Mouse (Mus musculus) large intestine, adult 2 months (tissue): Measurements from ENCODE around the gene Stam2. TPM values are rescaled to one million over a fixed set of nuclear protein-coding genes. Genes with fewer than 3 reads are reported as not detected.

Experiments used
- DNase-seq: peaks from one replicate; pipeline ENCODE4 v3.0.0-alpha.2; 2012; ENCODE audit warnings: low read depth, low spot score
- WGBS: fragments of 180-500 bp; shearing (Covaris S2); methylation state at CpG from one replicate; pipeline ENCODE4 v1.1.7; 2018; 5-methylcytosine and 5-hydroxymethylcytosine counted together
- polyA plus RNA-seq: library from polyadenylated mRNA; depleted of rRNA; stranded (reverse); fragments of >200 nt; gene quantifications from 2 replicates; pipeline ENCODE4 v1.2.3, GENCODE M21; 2012; rRNA removed

Gene Stam2
- polyA plus RNA-seq: 7.5 and 11.0 TPM in 2 replicates

DNA sequence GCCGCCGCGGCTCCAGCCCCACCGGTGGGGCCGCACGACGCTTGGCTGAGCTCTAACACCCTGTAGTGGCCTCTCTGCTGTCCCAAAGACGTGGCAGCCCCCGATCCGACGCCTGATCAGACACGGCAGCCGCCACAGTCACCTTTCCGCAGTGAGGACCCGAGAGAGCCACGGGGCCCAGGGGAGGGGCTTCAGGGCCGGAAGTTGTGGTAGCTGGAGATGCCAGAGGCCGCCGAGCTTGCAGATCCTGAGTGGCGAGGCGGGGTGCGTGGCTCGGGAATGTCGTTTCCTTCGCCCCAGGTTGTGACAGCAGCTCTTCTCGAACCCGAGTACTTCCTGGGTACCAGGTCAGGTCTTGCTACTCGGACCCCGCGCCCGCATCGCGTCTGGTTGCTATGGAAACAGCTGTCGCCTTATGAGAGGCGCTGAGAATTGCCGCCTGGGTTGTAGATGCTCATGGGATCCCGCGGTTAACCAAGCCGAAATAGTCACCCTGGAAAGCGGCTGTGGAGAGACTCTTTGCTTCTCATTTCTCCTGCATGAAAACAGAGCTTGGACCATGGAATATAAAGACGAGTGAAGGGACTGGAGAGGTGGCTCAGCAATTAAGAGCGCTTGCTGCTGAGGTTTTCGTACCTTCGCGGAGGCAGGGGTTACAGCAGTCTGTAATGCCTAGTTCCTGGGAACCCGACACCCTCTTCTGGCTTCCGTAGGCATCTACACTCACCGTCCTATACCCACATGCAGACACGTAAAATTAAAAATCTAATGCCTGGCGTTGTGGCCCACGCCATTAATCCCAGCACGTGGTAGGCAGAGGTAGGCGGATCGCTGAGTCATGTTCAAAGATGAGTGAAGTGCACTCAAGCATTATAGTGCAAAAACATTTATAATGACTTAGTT, at the start of gene Stam2:
TSS of gene Stam2 (minus strand) at position 26 of the 903 bp plus-strand sequence.
- WGBS: 6% methylated on average over 54 of the region's 54 CpGs
- DNase-seq: no peak

DNA sequence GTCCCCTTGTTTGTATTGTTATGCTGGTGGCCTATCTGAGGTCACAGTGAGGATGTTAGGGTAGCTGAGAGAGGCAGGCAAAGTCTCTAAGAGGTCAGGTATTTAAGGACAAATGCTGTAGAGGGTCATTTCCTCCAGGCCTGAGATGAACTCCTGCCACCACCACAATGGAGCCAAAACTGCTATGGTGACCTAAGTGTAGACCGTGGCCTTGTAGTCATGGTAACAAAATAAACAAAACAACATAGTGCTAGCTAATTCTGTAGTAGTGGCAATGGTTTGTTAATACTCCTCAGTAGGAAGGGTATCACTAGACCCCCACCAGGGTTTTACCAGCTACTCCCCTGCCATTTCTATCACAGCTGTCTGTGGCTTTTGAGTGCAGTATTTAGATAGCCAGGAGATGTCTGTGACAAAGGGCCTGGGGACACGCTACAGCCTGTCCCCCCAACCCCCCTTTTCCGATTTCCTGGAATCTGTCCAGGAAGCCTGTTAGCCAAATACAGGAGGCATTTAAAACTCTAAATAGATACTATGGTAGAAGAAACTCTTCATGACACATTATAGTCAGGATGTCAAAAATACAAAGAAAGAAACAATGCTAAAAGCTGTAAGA, 43.1 kb upstream of the Stam2 start:
- 31% methylated on average over 3 of the region's 3 CpGs for WGBS

DNA sequence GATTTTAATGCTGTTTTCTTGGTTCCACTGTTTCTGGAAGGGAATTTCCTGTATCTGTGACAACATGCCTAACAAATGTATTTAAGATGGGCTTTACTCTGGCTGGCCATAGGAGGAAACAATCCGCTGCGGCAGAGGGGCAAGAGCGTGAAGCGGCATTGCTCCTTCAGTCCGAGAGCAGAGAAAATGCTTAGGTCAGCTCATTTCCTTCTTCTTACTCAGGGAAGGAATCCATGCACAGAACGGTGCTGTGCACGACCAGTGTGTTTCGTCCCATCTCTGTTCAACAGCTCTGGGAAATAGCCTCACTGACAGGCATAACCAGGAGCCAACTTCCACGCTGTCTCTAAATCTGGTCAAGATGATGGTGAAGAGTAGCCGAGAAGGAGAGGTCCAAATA, 37.9 kb upstream of the Stam2 start:
- no peak for DNase-seq
- WGBS: 83% methylated on average over 10 of the region's 10 CpGs

More for the DNA sequence above, 43.1 kb upstream of the Stam2 start:
- no peak for DNase-seq

DNA sequence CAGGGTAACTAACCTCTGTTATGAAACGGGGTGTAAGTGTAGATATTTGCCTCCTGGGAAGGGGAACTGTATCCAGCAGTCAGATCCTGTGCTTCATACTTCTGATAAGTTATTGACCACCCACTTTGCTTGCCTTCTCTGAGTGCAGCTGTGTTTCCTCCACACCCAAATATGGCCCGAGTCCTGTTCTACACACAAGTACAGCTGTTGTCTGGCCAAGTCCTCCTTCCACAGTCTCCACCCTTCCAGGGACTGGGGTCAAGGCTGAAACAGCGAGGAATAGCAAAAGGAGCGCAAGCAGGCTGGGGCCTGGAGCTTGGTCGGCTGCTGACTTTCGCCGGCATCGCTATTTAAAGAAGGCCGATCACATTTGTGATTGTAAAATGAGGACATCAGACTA, 37.3 kb upstream of the Stam2 start:
- DNase-seq: no peak
- 65% methylated on average over 9 of the region's 9 CpGs for WGBS

DNA sequence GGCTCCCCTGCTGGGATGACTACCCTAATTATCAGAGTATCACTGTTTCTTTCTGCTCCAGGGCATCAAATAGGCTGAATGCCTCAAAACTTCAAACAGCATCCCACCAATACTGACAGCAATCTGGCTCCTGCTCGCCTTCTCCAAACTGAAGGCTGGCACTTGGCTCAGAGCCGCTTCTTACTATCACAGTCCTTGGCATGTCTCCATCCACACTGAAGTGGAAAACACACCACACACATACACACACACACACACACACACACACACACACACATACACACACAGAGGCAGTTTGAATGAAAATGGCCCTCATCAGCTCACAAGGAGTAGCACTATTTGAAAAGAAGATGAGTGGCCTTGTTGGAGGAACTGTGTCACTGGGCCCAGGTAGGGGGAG, 35.8 kb upstream of the Stam2 start:
- 100% methylated on average over 2 of the region's 2 CpGs for WGBS

DNA sequence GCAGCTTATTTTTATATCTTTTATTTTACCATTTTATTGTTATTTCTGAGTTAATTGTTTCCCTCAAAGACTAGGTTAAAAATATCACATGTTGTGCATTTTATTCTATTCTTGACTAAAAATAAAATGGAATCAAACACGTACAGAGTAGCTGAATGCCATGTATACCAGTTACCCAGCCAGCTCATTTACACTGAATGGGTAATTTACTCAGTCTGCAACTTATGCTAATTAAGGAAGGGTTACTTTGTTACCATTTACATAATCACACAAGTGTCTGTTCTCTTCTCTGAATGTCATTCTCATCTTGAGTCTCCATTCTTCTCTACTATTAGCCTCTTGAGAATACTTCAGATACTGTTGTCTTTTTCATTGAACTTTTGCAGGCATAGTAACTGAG, 32.3 kb upstream of the Stam2 start:
- DNase-seq: no peak
- WGBS: 57% methylated on average over 1 of the region's 1 CpGs

More for the DNA sequence above, 35.8 kb upstream of the Stam2 start:
- no peak for DNase-seq

DNA sequence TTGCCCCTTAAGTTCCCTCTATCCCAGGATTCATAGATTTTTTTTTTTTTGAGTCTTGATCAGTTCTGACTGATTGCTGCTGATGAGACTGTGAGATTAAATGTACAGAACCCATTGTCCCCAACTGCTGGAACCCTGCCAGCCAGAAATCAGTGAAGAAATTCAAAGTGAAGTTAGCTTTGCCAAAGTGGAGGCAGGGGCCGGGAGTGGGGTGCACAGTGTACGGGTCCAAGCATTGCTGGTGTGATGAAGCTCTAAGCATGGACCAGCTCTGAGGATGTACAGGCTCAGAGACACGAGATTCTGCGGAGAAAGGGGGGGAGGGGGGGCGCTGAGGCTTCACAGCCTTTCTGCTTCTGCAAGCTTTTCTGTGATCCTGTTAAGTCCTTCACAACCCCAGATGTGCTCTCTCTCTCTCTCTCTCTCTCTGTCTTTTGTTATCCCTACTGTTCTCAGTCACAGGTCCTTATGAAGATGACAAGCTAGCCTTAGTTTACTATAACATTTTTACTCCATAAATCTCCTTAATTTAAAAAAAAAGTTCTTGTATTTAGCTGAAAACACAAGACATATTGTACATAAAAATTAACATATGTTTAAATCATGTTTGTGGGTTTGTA, 30.8 kb upstream of the Stam2 start:
- 48% methylated on average over 5 of the region's 5 CpGs for WGBS
- no peak for DNase-seq

DNA sequence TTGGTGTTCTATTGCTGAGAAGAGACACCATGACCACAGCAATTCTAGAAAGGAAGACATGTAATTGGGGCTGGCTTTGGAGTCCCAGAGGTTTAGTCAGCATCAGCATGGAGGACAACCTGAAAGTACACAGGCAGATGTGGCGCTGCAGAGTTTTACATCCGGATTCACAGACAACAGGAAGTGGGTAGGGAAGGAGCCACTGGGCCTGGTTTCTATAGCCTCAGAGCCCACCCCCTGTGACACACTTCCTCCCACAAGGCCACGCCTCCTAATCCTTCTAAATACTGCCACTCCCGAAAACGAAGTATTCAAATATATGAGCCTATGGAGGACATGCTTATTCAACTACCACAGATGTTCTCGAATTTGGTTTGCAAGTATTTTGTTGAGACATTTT, 23.0 kb upstream of the Stam2 start:
- WGBS: 89% methylated on average over 6 of the region's 6 CpGs
- no peak for DNase-seq

DNA sequence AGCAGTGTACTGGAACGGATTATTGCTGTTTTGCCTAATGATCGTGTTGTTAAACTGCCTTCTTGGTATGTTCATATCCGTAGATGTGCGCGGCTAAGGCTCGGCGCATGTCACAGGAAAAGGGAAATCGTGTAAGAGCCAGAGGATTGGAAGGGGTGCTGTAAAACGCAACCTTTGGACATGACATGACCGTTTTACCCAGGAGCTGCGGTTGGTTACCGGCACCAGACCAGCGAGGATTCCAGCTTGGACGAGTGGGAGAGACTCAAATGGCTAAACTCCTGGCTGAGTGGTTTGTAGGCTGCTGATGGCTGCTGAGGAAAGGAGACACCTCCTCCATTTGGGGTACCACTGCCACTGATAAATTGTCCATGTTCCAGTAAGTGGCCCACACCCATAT, 21.8 kb upstream of the Stam2 start:
- WGBS: 82% methylated on average over 14 of the region's 14 CpGs
- no peak for DNase-seq

DNA sequence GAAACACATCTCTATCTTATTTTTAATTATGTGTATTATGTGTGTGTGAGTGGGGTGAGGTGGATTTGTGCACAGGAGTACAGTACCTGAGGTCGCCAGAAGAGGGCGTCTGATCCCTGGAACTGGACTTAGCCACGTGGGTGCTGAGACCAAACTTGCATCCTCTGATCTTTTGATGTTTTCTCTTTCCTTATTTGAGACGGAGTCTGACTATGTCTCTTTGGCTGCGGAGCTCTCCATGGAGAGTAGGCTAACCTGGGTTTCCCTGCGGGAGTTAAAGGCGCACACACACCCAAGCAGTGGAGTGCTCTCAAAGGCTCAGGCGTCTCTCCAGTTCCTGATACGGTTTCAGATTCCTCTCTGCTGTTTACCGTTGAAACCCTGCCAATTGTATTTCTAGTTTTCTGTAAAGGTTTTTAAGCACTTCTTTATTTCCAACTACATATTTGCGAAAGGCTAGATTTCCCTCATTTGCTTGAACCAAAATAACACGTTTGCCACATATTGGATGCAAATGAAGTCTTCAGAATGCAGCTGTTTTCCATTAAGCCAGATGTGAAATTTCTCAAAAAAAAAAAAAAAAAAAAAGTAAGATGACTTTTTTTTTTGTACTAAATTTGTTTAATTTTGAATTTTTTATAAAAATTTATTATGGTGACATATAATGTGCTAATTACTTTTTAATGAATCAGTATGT, 21.1 kb upstream of the Stam2 start:
- no peak for DNase-seq
- WGBS: 25% methylated on average over 12 of the region's 12 CpGs

DNA sequence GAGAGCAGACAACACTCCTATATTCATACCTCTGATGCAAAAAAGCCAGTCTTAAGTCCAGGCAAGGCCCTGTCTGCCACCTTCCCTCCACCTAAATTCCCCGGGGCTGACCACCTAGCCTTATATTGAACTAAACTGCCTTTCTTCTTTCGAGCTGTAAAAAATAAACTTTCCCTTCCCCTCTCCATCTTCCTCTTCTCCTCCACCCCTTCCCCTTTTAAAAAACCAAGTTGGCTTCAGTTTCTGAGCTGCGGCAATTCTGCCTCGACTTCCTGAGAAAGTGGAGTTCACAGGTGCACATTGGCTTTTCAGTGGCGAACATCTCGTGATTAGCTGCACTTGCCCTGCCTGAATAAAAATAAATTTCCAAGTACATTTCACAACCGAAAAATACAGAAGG, 20.4 kb upstream of the Stam2 start:
- DNase-seq: no peak
- 64% methylated on average over 7 of the region's 7 CpGs for whole genome bisulfite sequencing

DNA sequence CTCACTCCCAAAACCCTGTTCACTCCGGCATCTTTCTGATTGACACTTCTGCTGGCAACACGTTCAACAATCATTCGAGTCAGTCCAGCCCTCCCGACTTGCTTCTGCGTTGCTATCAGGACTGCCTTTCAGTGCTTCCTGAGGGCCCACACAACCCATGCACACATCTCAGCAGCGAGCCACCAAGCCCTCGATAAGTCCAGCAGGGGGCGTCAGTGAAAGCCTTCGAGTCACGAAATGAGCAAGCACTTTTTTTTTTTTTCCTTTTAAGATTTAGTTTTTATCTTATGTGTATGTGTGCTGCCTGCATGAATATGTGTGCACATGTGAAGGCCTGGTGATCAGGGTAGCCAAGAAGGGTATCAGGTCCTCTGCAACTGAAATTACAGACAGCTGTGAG, 16.5 kb upstream of the Stam2 start:
- WGBS: 25% methylated on average over 10 of the region's 10 CpGs
- no peak for DNase-seq

DNA sequence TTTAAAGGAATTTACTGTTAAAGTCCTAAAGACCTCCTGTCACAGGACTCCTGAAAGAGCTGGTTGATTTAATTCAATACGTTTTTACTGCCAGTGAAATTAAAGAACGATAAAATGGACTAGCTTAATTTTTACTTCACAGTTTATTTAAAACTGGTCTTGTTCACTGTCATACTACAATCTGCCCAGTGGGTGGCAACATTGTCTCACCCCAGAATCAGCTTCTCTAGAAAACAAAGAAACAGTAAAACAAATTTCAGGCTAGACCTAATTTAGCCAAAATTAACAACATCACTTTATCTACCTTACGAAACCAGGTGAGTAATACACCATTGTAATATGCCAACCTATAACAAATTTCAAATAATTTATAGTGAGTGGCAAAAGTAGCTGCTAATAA, 14.6 kb upstream of the Stam2 start:
- 4% methylated on average over 3 of the region's 3 CpGs for WGBS
- DNase-seq: no peak

DNA sequence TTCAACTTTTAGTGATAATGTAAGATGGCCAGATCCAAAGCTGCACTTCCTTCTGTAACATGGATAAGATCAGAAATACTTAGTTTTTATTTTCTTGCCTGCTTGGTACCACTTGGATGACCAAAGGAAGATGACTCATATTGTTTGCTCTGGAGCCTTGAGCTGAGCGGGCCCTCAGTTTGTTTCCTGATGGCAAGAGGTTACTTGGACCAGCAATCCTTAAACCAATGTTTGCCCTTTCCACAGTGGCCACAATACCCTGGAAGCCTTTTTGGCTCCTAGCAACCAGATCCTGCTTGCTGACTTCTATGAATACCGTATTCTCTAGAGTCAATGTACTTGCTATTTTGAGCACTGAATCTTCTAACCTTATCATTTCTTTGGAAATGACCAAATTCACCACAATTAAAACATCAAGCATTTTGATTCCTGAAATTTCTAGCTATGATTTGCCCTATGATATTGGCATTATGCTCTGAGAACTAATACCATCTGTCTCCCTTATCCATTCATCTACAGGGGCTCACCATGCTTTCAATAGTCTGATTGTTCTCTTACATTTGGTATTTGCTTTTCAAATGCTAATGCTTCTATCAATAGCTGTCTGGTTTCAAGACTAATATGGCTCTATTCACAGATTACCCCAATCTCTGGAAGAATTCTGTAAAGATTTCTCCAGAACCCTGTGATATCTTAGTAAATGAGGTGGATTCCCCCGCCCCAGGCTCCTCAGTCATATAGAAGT, 11.7 kb upstream of the Stam2 start:
- WGBS: 48% methylated on average over 3 of the region's 3 CpGs
- no peak for DNase-seq

DNA sequence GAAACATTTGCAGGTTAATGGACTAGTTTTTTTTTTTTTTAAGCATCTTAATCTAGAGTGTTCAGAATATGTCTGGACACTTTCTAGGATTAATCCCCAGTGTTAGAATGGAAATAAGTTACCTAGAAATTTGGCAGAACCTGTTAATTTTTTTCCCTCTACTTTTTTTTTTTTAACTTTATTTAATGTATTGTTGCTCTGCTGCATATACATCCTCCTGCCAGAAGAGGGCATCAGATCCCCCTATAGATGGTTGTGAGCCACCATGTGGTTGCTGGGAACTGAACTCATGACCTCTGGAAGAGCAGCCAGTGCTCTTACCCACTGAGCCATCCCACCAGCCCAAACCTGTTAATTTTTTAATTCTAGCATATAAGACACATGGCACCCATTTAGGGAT, 2.0 kb upstream of the Stam2 start:
- DNase-seq: no peak

DNA sequence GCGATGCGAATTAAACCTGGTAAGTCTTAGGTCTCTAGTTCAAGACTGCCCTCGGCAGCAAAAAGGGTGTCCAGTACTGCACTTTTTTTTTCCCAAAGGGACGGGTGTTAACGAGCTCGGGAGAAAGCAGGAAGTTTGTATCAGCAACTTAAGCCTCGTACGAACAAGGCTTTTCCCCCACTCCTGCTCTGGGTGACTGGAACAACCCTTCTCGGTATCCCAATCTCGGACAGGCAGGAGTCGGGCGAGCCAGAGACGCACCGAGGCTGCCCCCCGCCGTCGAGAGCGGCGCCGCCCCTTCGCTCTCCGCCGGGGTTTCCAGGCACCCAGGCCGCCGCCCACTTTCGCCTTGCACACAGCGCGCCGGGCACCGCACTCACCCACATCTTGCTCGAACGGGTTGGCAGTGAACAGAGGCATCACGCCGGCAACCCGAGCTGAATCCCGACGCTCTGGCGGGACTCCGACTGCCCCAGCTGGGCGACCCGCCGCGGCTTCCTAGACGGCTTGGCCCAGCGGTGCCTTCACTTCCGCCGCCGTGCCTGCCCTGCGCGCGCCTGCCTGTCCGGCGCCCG, 313 bp downstream of the Stam2 start:
- WGBS: under 1% methylated on average over 54 of the region's 54 CpGs
- no peak for DNase-seq

DNA sequence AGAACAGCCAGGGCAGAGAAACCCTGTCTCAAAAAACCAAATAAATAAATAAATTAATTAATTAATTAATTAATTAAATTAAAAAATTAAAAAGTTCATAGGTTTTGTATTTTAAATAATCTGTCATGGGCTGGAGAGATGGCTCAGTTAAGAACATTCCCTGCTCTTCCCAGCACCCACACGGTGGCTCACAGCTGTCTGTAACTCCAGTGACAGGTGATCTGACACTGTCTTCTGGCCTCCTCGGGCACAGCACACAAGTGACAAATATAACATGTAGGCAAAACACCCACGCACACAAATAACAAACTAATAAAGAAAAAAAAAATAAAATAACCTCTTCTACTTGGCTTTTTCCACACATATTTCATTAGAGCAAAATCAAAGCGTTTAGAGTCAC, 1.5 kb downstream of the Stam2 start:
- no peak for DNase-seq
- 65% methylated on average over 4 of the region's 4 CpGs for WGBS

DNA sequence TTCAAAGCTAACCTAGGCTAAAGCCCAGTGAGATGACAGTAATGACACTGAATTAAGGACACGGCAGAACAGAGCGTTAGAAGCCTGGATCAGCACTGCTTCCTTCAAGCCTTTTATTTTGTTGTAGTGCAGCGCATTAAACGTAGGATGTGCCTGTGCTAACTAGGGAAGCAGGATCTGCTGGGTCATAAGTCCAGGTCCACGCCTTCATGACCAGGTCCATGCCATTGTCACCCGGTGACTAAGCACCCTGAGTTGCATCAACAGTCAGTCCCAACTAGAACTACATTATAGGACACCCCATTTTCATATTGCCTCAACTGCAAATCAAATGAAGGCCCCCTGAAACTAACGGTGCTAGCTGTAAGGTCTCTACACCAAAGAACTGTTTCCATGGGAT, 7.6 kb downstream of the Stam2 start:
- WGBS: 77% methylated on average over 7 of the region's 7 CpGs
- DNase-seq: no peak

DNA sequence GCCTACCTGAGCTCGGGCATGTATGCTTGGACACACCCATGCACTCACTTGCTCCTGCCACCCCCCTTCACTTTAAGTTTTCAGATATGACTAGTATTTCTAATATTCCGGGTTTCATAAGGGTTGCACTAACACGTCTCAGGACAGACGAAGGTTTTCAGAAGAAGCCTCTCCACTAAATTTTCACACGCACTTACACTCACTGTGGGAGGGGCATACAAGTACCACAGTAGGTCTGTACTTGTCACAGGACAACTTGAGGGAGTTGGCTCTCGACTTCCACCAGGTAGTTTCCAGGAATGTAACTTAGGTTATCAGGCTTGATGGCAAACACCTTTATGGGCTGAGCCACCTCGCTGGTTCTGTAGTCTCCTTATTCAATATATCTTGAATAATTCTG, 8.4 kb downstream of the Stam2 start:
- WGBS: 83% methylated on average over 7 of the region's 7 CpGs
- no peak for DNase-seq
